Mouse (Mus musculus): ENCODE data around the gene Ppp2r5c. TPM values are rescaled to one million over a fixed set of nuclear protein-coding genes. Genes with fewer than 3 reads are reported as not detected.

Gene Ppp2r5c
- polyA plus RNA-seq, 1 experiment = 136 TPM

GRCm38 (mm10) chr12:110573635-110574034, 126.7 kb downstream of the Ppp2r5c start:
- Histone ChIP-seq H3K4me1 (ENCODE audit: control insufficient read depth, insufficient read depth, low read length) (no peaks in the 10 kb centered on the region), H3K27me3 (ENCODE audit: control insufficient read depth, insufficient read depth, low read length) (no peaks in the 10 kb centered on the region), H3K27ac (ENCODE audit: insufficient read depth, low read length) (no peak overlapping the region), H3K4me3 (replicated peaks; ENCODE audit: insufficient read depth, low read depth, low read length) (no peak overlapping the region)
- DNase-seq = no peak
- TF ChIP-seq POLR2A (IDR thresholded peaks at IDR 0.05; ENCODE audit: borderline replicate concordance, insufficient read depth, low read length) = no peak
- no peak for TF ChIP-seq CTCF (IDR thresholded peaks at IDR 0.05; ENCODE audit: borderline replicate concordance, insufficient read depth, low read depth, low read length)
- WGBS = 91% methylated on average over 8 of the region's 8 CpGs

- 77% methylated on average over 4 of the region's 4 CpGs for WGBS
- no peak overlapping the region for H3K4me3 ChIP-seq (replicated peaks; ENCODE audit: insufficient read depth, low read depth, low read length)
- no peaks in the 10 kb centered on the region for H3K27me3 ChIP-seq (ENCODE audit: control insufficient read depth, insufficient read depth, low read length)
- H3K27ac ChIP-seq (ENCODE audit: insufficient read depth, low read length) = no peak overlapping the region
- no peak for DNase-seq
- no peaks in the 10 kb centered on the region for H3K4me1 ChIP-seq (ENCODE audit: control insufficient read depth, insufficient read depth, low read length)
- TF ChIP-seq POLR2A (IDR thresholded peaks at IDR 0.05; ENCODE audit: borderline replicate concordance, insufficient read depth, low read length) (no peak), CTCF (IDR thresholded peaks at IDR 0.05; ENCODE audit: borderline replicate concordance, insufficient read depth, low read depth, low read length) (no peak)
Observed at GRCm38 (mm10) chr12:110575926-110576325, 129.0 kb downstream of the Ppp2r5c start.

- no peaks in the 10 kb centered on the region for H3K4me1 ChIP-seq (ENCODE audit: control insufficient read depth, insufficient read depth, low read length)
- H3K4me3 ChIP-seq (replicated peaks; ENCODE audit: insufficient read depth, low read depth, low read length) = no peak overlapping the region
- no peaks in the 10 kb centered on the region for H3K27me3 ChIP-seq (ENCODE audit: control insufficient read depth, insufficient read depth, low read length)
- no peak for DNase-seq
- H3K27ac ChIP-seq (ENCODE audit: insufficient read depth, low read length) = no peak overlapping the region
- TF ChIP-seq POLR2A (IDR thresholded peaks at IDR 0.05; ENCODE audit: borderline replicate concordance, insufficient read depth, low read length) = no peak
- 75% methylated on average over 9 of the region's 9 CpGs for WGBS
Observed at GRCm38 (mm10) chr12:110578333-110578732, 131.4 kb downstream of the Ppp2r5c start.

GRCm38 (mm10) chr12:110588622-110589021, 141.7 kb downstream of the Ppp2r5c start:
- WGBS = 77% methylated on average over 6 of the region's 6 CpGs
- TF ChIP-seq CTCF (IDR thresholded peaks at IDR 0.05; ENCODE audit: borderline replicate concordance, insufficient read depth, low read depth, low read length) = no peak
- no peak for TF ChIP-seq POLR2A (IDR thresholded peaks at IDR 0.05; ENCODE audit: borderline replicate concordance, insufficient read depth, low read length)

GRCm38 (mm10) chr12:110590804-110591259, 143.9 kb downstream of the Ppp2r5c start:
- no peaks in the 10 kb centered on the region for H3K27me3 ChIP-seq (ENCODE audit: control insufficient read depth, insufficient read depth, low read length)
- WGBS = 1% methylated on average over 15 of the region's 15 CpGs
- TF ChIP-seq POLR2A (IDR thresholded peaks at IDR 0.05; ENCODE audit: borderline replicate concordance, insufficient read depth, low read length) = no peak
- TF ChIP-seq CTCF (IDR thresholded peaks at IDR 0.05; ENCODE audit: borderline replicate concordance, insufficient read depth, low read depth, low read length) = no peak
- no peaks in the 10 kb centered on the region for H3K4me1 ChIP-seq (ENCODE audit: control insufficient read depth, insufficient read depth, low read length)
- peak overlapping the region; percentile 92 for H3K27ac ChIP-seq (ENCODE audit: insufficient read depth, low read length)
- H3K4me3 ChIP-seq (replicated peaks; ENCODE audit: insufficient read depth, low read depth, low read length) = peak overlapping the region; percentile 89
- DNase-seq = no peak

More at GRCm38 (mm10) chr12:110588622-110589021, 141.7 kb downstream of the Ppp2r5c start:
- DNase-seq = no peak
- H3K4me3 ChIP-seq (replicated peaks; ENCODE audit: insufficient read depth, low read depth, low read length) = no peak overlapping the region
- H3K27ac ChIP-seq (ENCODE audit: insufficient read depth, low read length) = no peak overlapping the region
- no peaks in the 10 kb centered on the region for H3K4me1 ChIP-seq (ENCODE audit: control insufficient read depth, insufficient read depth, low read length)
- no peaks in the 10 kb centered on the region for H3K27me3 ChIP-seq (ENCODE audit: control insufficient read depth, insufficient read depth, low read length)

GRCm38 (mm10) chr12:110591260-110591883, 144.5 kb downstream of the Ppp2r5c start:
- Histone ChIP-seq H3K27me3 (ENCODE audit: control insufficient read depth, insufficient read depth, low read length) (no peaks in the 10 kb centered on the region), H3K27ac (ENCODE audit: insufficient read depth, low read length) (peak overlapping the region; percentile 92), H3K4me1 (ENCODE audit: control insufficient read depth, insufficient read depth, low read length) (no peaks in the 10 kb centered on the region), H3K4me3 (replicated peaks; ENCODE audit: insufficient read depth, low read depth, low read length) (peak overlapping the region; percentile 89)
- no peak for TF ChIP-seq CTCF (IDR thresholded peaks at IDR 0.05; ENCODE audit: borderline replicate concordance, insufficient read depth, low read depth, low read length)
- peak; percentile 96 for TF ChIP-seq POLR2A (IDR thresholded peaks at IDR 0.05; ENCODE audit: borderline replicate concordance, insufficient read depth, low read length)
- under 1% methylated on average over 56 of the region's 56 CpGs for WGBS
- DNase-seq = peak; percentile 99 to 100

- Histone ChIP-seq H3K27ac (ENCODE audit: insufficient read depth, low read length) (no peak overlapping the region), H3K4me3 (replicated peaks; ENCODE audit: insufficient read depth, low read depth, low read length) (no peak overlapping the region), H3K4me1 (ENCODE audit: control insufficient read depth, insufficient read depth, low read length) (peaks cover 5% of the 10 kb centered on the region), H3K27me3 (ENCODE audit: control insufficient read depth, insufficient read depth, low read length) (no peaks in the 10 kb centered on the region)
- 5% methylated on average over 7 of the region's 7 CpGs for WGBS
- DNase-seq = peak; percentile 64 to 80
- TF ChIP-seq POLR2A (IDR thresholded peaks at IDR 0.05; ENCODE audit: borderline replicate concordance, insufficient read depth, low read length) (no peak), CTCF (IDR thresholded peaks at IDR 0.05; ENCODE audit: borderline replicate concordance, insufficient read depth, low read depth, low read length) (peak; percentile 75)
Observed at GRCm38 (mm10) chr12:110598527-110598926, 151.6 kb downstream of the Ppp2r5c start.

GRCm38 (mm10) chr12:110599791-110600190, 152.9 kb downstream of the Ppp2r5c start:
- DNase-seq = no peak
- Histone ChIP-seq H3K27me3 (ENCODE audit: control insufficient read depth, insufficient read depth, low read length) (no peaks in the 10 kb centered on the region), H3K4me3 (replicated peaks; ENCODE audit: insufficient read depth, low read depth, low read length) (no peak overlapping the region), H3K4me1 (ENCODE audit: control insufficient read depth, insufficient read depth, low read length) (peaks cover 11% of the 10 kb centered on the region), H3K27ac (ENCODE audit: insufficient read depth, low read length) (no peak overlapping the region)
- 55% methylated on average over 4 of the region's 4 CpGs for WGBS
- TF ChIP-seq POLR2A (IDR thresholded peaks at IDR 0.05; ENCODE audit: borderline replicate concordance, insufficient read depth, low read length) (no peak), CTCF (IDR thresholded peaks at IDR 0.05; ENCODE audit: borderline replicate concordance, insufficient read depth, low read depth, low read length) (no peak)
